Mouse (Mus musculus) adrenal gland, postnatal 25 days (tissue): Measurements from ENCODE around the gene Tmpo. TPM values are rescaled to one million over a fixed set of nuclear protein-coding genes. Genes with fewer than 3 reads are reported as not detected.

Experiments
- DNase-seq: peaks from one replicate; pipeline ENCODE4 v3.0.0; 2021; ENCODE audit warnings: mixed read lengths
- total RNA-seq: library from RNA; stranded (reverse); gene quantifications from 2 replicates; pipeline ENCODE4 v1.2.3, GENCODE M21; 2021

The Tmpo gene
- total RNA-seq, 1 experiment from 2014 or later, result 123 TPM

DNA sequence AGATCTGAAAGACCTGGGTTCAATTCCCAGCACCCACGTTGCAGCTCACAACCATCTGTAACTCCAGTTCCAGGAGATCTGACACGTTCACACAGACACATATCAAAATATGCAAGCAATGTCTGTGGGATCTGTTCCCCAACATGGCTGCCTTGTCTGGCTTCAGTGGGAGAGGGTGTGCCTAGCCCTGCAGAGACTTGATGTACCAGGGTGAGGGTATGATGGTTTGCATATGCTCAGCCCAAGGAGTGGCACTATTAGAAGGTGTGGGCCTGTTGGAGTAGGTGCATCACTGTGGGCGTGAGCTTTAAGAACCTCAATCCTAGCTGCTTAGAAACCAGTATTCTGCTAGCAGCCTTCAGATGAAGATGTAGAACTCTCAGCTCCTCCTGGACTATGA is 75.1 kb downstream of the Tmpo start:
- DNase-seq, result no peak

GRCm38 (mm10) chr10:91102799-91103590 is 78.1 kb downstream of the Tmpo start:
- no peak for DNase-seq

GRCm38 (mm10) chr10:91101936-91102335 is 79.2 kb downstream of the Tmpo start:
- DNase-seq, result no peak

- DNase-seq, result no peak
These were observed 81.0 kb downstream of the Tmpo start for GRCm38 (mm10) chr10:91100101-91100500.

- DNase-seq, result no peak
These were observed 83.1 kb downstream of the Tmpo start for GRCm38 (mm10) chr10:91098056-91098455.

Other genes with a start within 250 kb of the Tmpo start
- 6.2 and 8.3 TPM in 2 replicates for gene Apaf1, start 98.5 kb downstream of the Tmpo start, total RNA-seq
- gene Ikbip, start 98.4 kb downstream of the Tmpo start, total RNA-seq, result 32.8 and 34.0 TPM in 2 replicates
- gene Slc25a3, start 57.3 kb downstream of the Tmpo start, total RNA-seq, result 873 and 948 TPM in 2 replicates